10 mouse cellular contexts compared by ENCODE assay signal in the genomic region with DNA sequence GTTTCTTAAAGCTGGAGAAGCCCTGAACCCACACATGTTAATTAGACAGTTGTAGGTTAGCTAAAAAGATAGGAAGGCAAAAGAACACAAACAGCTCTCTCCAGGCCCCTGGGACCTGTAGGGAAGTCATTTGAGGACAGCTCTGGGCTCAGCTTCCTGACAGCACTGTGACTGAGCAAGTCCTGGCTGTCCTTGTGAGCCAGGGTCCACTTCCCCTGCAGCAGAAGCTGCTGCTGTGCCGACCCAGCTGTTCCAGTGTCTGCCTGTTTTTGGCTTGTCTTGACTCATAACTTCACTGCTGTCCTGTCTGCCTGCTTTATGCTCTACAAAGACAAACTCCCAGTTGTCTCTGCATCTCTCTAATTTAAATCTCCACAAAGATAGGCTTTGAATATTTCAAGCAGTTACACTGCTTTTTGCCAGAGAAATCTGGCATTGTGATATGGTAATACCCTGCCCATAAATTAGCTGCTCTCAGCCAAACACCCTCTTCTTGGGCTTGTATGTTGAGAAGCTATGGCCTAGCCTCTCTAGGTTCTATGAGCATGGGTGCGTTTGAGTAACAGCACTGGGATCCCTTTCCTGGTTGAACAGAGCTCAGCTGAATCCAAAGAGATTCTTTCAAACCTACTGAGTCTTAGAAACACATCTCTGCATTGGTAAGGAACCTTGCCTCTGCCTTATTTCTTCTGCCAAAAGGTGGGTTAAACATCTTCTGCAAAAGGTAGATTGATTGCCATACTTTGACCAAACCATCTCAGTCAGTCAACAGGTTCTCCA.
DNase-seq lines count a peak whose midpoint lies in the region; ATAC-seq and TF ChIP-seq lines count a peak whose summit lies in the region.
"Had no signal": no experiment of that assay in that cellular context is flagged by ENCODE, and none has a peak within 500 bp of the region (broad histone marks: within the 10 kb centered on the region; RNA-seq: fewer than 3 reads in every experiment).

No protein-coding gene starts in this region.

- H3K36me3 ChIP-seq in midbrain, embryonic 13.5 days, result no peaks in the 10 kb centered on the region
- no peaks in the 10 kb centered on the region for H3K36me3 ChIP-seq in midbrain, embryonic 11.5 days (ENCODE audit: control insufficient read depth, insufficient read depth, low read length)
- H3K36me3 ChIP-seq in kidney, postnatal 0 days (ENCODE audit: insufficient read depth, low read length), result no peaks in the 10 kb centered on the region
- no peaks in the 10 kb centered on the region for H3K36me3 ChIP-seq in myocyte (ENCODE audit: control insufficient read depth, insufficient read depth)

- H3K79me2 ChIP-seq in myocyte (ENCODE audit: control insufficient read depth, insufficient read depth), result no peaks in the 10 kb centered on the region

- H3K4me3 ChIP-seq in midbrain, embryonic 13.5 days (replicated peaks), result no peak overlapping the region
- no peak overlapping the region for H3K4me3 ChIP-seq in midbrain, embryonic 11.5 days (ENCODE audit: low read depth, low read length)
- no peak overlapping the region for H3K4me3 ChIP-seq in kidney, postnatal 0 days (replicated peaks; ENCODE audit: low read depth, low read length)
- no peak overlapping the region for H3K4me3 ChIP-seq in myocyte
- H3K4me3 ChIP-seq: erythroblast, embryonic 14.5 days had no signal

- no peak overlapping the region for H3K27ac ChIP-seq in midbrain, embryonic 13.5 days
- H3K27ac ChIP-seq in midbrain, embryonic 11.5 days (ENCODE audit: low read depth, low read length), result no peak overlapping the region
- H3K27ac ChIP-seq in kidney, postnatal 0 days, result no peak overlapping the region

- no peak overlapping the region for H3ac ChIP-seq in myocyte (ENCODE audit: control insufficient read depth, insufficient read length)

- no peak overlapping the region for H3K4me2 ChIP-seq in midbrain, embryonic 13.5 days (replicated peaks)
- H3K4me2 ChIP-seq in midbrain, embryonic 11.5 days, result no peak overlapping the region
- no peak overlapping the region for H3K4me2 ChIP-seq in kidney, postnatal 0 days (ENCODE audit: low read length)
- no peak overlapping the region for H3K4me2 ChIP-seq in myocyte (ENCODE audit: low read depth)

- peak; percentile 24; the same call in 1 of the 2 replicates for ATAC-seq in midbrain, embryonic 13.5 days
- no peak for ATAC-seq in midbrain, embryonic 11.5 days (ENCODE audit: low FRiP score)
- no peak for ATAC-seq in kidney, postnatal 0 days (replicated peaks; ENCODE audit: low FRiP score, low read depth)

- no peaks in the 10 kb centered on the region for H3K4me1 ChIP-seq in midbrain, embryonic 13.5 days (replicated peaks)
- H3K4me1 ChIP-seq in midbrain, embryonic 11.5 days (ENCODE audit: control insufficient read depth, insufficient read depth, low read length), result no peaks in the 10 kb centered on the region
- no peaks in the 10 kb centered on the region for H3K4me1 ChIP-seq in kidney, postnatal 0 days (replicated peaks; ENCODE audit: insufficient read depth, low read length)

- H3K27me3 ChIP-seq in midbrain, embryonic 13.5 days, result no peaks in the 10 kb centered on the region
- H3K27me3 ChIP-seq in midbrain, embryonic 11.5 days (ENCODE audit: control insufficient read depth, insufficient read depth, low read length), result no peaks in the 10 kb centered on the region
- H3K27me3 ChIP-seq in kidney, postnatal 0 days (ENCODE audit: insufficient read depth, low read length), result no peaks in the 10 kb centered on the region
- no peaks in the 10 kb centered on the region for H3K27me3 ChIP-seq in myocyte (ENCODE audit: control insufficient read depth, insufficient read depth, insufficient read length)

- 59% methylated on average over 2 of the region's 2 CpGs for WGBS in midbrain, embryonic 13.5 days
- 66% methylated on average over 2 of the region's 2 CpGs for WGBS in midbrain, embryonic 11.5 days
- WGBS in kidney, postnatal 0 days, result 45% methylated on average over 2 of the region's 2 CpGs

- no peak for TF ChIP-seq CTCF in kidney, postnatal 0 days (IDR thresholded peaks at IDR 0.05; ENCODE audit: low read depth)

- no peaks in the 10 kb centered on the region for H3K9me3 ChIP-seq in midbrain, embryonic 13.5 days
- no peaks in the 10 kb centered on the region for H3K9me3 ChIP-seq in midbrain, embryonic 11.5 days (ENCODE audit: control insufficient read depth, low read length)
- H3K9me3 ChIP-seq in kidney, postnatal 0 days (replicated peaks; ENCODE audit: low read length), result no peaks in the 10 kb centered on the region

- no peak overlapping the region for H3K9ac ChIP-seq in midbrain, embryonic 13.5 days (replicated peaks)
- no peak overlapping the region for H3K9ac ChIP-seq in midbrain, embryonic 11.5 days (ENCODE audit: low read length)
- no peak overlapping the region for H3K9ac ChIP-seq in kidney, postnatal 0 days (ENCODE audit: low read depth, low read length)

- peak; percentile 12 to 28 for DNase-seq in adrenal gland, adult (ENCODE audit: inconsistent age in 2 of 2, low spot score in 1 of 2)
- DNase-seq in adrenal gland, adult 18-20 months (ENCODE audit: low spot score in 2 of 2), result no peak
- no peak for DNase-seq in midbrain, embryonic 11.5 days (ENCODE audit: low spot score, missing footprints)
- peak; percentile 18 for DNase-seq in kidney, postnatal 0 days (ENCODE audit: low spot score)
- DNase-seq in urinary bladder, adult 2 months (ENCODE audit: low spot score), result no peak
- no peak for DNase-seq in spleen, postnatal 14 days (ENCODE audit: low spot score in 2 of 2)
- DNase-seq: layer of hippocampus, adult 9-11 months had no signal

- TF ChIP-seq POLR2A in myocyte (IDR thresholded peaks at IDR 0.05; ENCODE audit: insufficient read length, low read depth), result no peak

TF ChIP-seq in myocyte, 11 proteins besides CTCF, POLR2A, EP300 and RAD21:
- TF ChIP-seq MYOG (IDR thresholded peaks at IDR 0.05; ENCODE audit: control insufficient read depth in 1 of 3, insufficient read depth in 1 of 3, insufficient read length in 2 of 3, low read depth in 2 of 3) (peak in 1 of 3 experiments; percentile 28), MYOD1 (IDR thresholded peaks at IDR 0.05; ENCODE audit: control insufficient read depth in 1 of 3, insufficient read length in 2 of 3, low read depth in 2 of 3) (peak in 2 of 3 experiments; percentile 12 to 46), REST (IDR thresholded peaks at IDR 0.05; ENCODE audit: insufficient read depth, insufficient read length) (no peak), MAX (IDR thresholded peaks at IDR 0.05; ENCODE audit: low read depth) (no peak), CEBPB (IDR thresholded peaks at IDR 0.05; ENCODE audit: insufficient read depth, poor library complexity, severe bottlenecking) (no peak), SRF (IDR thresholded peaks at IDR 0.05; ENCODE audit: control insufficient read depth, insufficient read length, low read depth) (no peak), TCF12 (IDR thresholded peaks at IDR 0.05; ENCODE audit: insufficient read depth, poor library complexity, severe bottlenecking) (no peak), POLR2AphosphoS2 (IDR thresholded peaks at IDR 0.05; ENCODE audit: insufficient read length, low read depth) (no peak), E2F4 (IDR thresholded peaks at IDR 0.05; ENCODE audit: insufficient read depth) (no peak), TCF3 (IDR thresholded peaks at IDR 0.05; ENCODE audit: insufficient read length, low read depth) (no peak), USF1 (IDR thresholded peaks at IDR 0.05; ENCODE audit: low read depth) (no peak)

Comparison
In these comparisons a context has a peak if more than half of its experiments do, and no peak if none do; other contexts are left out.
1. DNase-seq: peak in adrenal gland, adult (2 of 2) and kidney, postnatal 0 days (single experiment); none in adrenal gland, adult 18-20 months (0 of 2), midbrain, embryonic 11.5 days (single experiment), urinary bladder, adult 2 months (single experiment) and spleen, postnatal 14 days (0 of 2).